Mouse (Mus musculus): ENCODE results near the gene Lefty1.
"Not testable (repeated sequence)": the region's sequence is repeated elsewhere in the genome, so short reads cannot be mapped to it uniquely, and the experiment has no call there.

DNA sequence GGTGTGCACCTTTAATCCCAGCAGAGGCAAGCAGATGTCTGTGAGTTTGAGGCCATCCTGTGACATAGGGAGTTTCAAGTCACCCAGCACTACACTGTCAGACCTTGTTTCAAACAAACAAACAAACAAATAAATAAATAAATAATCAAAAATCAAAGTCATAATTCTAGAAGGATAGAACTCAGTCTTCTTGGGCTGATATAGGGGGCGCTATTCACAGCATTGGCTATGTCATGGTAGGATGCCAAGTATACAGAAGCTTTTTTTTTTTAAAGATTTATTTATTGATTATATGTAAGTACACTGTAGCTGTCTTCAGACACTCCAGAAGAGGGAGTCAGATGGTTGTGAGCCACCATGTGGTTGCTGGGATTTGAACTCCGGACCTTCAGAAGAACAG is 4.0 kb downstream of the Lefty1 start:
- not testable (repeated sequence) for TF ChIP-seq CTCF (conservative IDR thresholded peaks at IDR 0.05; ENCODE audit: insufficient read depth, insufficient read length, low read depth, low read length); POLR2A (IDR thresholded peaks at IDR 0.05; ENCODE audit: low read depth, low read length)

Data from kidney, adult 2 months (tissue).